Mouse (Mus musculus): ENCODE measurements at regions not wholly inside any gene's neighbourhood (a gene's known extent, or its start where the extent isn't known, plus 50 kb on each side); places are given as distances from the start of the nearest gene placed in this dataset.
A peak's percentile ranks its signal among the peaks of the same experiment; 100 is the strongest.

- no peak for DNase-seq
Measured at GRCm38 (mm10) chr9:61705586-61706233, 208.6 kb downstream of the Rplp1 start.

DNA sequence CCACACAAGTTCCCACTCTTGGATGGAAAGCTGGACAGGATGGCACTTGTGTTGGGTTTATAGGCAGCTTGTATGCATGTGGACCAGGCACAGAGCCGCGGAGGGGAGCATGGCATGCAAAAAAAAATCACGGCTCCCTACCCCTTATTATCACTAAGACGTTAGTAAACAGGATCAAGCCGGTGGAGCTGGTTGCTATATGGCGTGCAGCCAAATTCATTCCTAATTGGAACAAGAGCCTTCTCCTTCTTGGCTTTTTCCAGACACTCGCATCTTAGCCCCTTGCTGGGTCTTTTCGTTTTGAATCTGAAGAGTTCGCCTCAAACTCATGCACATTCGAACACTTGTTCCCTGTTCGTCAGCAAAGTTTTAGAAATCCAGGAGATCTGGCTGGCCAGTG, 211.0 kb downstream of the Rplp1 start:
- no peak for DNase-seq

DNA sequence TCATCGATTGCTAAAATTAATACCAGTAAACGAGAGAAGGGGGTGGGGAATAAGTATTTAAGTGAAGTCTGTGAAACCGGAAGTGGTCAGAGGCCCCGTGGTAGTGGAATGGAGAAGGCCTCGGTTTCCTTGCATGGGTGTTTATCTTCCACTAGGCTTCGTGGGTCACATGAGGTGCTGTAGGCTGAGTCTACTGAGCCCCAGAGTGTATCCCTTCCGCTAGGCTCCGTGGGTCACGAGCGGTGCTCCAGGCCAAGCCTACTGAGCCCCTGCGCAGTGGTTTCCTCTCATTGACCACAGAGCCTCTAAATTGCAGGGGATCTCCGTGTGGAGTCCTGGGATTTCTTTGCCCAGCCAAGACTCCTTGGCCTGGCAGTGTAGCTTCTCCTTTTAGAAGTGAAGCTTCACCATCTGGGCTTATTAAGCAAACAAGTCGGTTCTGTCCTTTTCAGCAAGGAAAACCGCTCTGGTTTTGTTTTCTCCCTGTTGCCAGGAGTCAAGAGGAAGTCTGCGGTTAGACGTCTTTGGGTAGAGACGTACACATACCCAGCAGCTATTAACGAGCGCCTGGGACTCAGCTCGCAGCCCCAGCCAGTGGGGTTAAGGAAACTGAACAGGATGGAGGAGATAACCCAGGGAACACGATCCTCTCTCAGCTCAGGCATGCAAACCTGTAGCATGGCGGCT, 211.9 kb downstream of the Rplp1 start:
- no peak for DNase-seq

GRCm38 (mm10) chr9:61700576-61700975, 213.8 kb downstream of the Rplp1 start:
- DNase-seq, result peak; percentile 33

- DNase-seq, result no peak
Measured at GRCm38 (mm10) chr9:61699618-61700017, 214.7 kb downstream of the Rplp1 start.

DNA sequence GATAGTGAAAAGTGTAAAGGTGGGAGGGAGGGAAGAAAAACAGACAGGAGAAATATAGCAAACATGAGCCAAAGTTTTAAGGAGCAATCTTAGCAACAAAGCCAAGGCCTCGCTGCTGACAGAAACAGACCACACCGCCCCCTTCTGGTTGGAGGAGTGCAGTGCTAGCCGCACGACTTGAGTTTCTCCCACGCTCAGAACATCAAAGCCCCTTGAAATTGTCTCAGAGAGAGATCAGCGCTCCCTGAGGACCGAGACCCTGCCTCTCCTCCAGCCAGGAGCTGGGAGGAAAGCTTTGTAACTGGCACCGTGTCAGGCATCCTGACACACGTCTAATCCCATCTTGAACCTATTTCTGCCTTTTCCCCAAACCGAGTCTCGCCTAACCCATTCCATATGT, 216.4 kb downstream of the Rplp1 start:
- peak; percentile 39 for DNase-seq

- DNase-seq, result no peak
Measured at GRCm38 (mm10) chr9:61696831-61697230, 217.5 kb downstream of the Rplp1 start.

DNA sequence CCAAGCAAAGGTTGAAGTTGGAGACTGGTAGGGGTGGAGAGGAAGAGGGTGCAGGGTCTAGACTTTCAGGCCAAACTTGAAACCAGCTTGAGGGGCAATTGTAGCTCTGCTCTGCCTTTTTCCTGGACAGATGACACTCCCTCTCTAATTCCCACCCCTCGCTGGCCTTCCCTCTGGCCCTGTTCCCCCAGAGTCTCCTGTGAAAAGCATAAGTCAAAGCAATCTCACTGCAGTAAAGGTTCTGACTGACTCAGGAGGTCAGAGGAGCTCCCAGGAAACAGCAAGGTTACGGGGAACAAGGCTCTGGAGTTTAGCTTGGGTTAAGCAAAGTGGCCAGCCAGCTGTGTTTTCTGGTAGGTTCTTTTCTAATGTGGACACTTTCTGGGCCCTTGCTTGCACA, 218.5 kb downstream of the Rplp1 start:
- peak; percentile 71 for DNase-seq

DNA sequence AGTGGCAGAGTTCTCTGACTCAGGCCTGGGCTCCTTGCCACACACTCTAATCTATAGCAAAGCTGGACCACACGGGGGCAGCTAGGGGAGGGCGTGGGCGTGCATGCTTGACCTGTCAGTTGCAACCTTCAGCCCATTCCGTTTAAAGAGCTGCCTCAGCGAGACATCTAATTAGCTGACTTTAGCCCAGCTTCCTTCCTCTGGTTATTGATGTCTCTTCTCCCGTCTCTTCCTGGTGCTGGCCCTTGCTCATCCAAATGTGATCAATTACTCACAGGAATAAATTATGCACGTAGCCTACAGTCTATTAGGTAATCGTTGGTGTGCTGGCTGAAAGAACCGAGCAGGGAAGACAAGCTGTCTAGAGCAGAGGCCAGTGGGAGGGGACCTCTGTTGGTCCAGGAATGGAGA, 219.0 kb downstream of the Rplp1 start:
- DNase-seq, result peak; percentile 62

- DNase-seq, result no peak
Measured at GRCm38 (mm10) chr9:61694206-61694605, 220.1 kb downstream of the Rplp1 start.

DNA sequence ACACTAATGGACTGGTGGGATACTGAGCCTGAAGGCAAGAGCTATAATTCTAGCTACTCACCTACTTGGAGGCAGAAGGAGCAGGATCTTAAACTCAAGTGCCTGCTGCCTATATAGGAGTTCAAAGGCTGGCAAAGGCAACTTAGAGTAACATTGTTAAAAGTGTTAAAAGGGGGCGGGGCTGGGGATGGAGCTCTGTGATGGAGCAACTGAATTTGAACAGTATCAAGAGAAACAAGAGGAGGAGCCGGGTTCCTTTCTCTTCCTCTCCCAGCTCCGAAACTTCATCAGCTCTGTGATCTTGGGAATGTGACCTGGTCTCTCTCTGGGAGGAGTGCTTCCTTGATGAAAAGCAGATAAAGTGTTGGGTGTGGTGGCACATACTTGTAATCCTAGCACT, 223.6 kb downstream of the Rplp1 start:
- DNase-seq, result no peak

- DNase-seq, result no peak
Measured at GRCm38 (mm10) chr9:61689939-61690338, 224.4 kb downstream of the Rplp1 start.

DNA sequence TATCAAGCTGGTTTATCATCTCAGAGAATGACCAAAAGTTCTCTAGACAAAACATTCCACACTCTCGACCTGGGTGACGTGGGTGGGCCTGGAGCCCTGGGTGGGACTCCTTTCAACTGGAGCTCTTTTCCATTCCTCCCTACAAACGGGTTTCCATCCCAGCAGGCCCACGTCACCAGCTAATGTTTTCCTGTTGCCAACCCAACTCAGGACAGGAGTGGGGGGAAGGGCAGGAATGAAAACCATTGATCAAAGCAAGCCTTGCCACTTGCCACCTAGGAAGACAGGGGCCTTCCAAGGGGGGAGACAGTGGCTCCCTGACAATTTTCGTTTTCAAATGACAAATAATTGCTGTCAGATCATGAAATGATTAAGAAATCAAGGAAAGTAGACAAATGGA, 224.8 kb downstream of the Rplp1 start:
- DNase-seq, result no peak

DNA sequence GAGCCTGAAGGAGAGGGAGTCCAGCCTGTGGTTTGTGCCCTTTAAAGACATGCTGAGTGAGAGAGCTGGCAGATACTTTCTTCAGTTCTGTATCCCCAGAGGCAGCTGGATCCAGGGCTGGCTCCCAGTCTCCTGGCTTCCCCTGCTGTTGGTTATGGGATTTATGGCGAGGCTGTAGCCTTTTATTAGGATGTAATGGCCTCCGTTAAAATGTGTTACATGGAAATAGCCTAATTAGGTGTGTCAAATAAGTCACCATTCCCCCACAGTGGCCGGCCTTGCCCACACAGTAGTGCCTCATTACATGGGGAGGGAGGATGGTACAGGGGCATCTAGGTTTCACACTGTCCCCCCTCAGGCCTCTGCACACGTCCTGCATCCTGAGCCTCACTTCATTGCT, 230.8 kb downstream of the Rplp1 start:
- no peak for DNase-seq

- no peak for DNase-seq
Measured at GRCm38 (mm10) chr9:61682744-61683259, 231.5 kb downstream of the Rplp1 start.

GRCm38 (mm10) chr9:61682316-61682715, 232.0 kb downstream of the Rplp1 start:
- no peak for DNase-seq

- DNase-seq, result no peak
Measured at GRCm38 (mm10) chr9:61681406-61681805, 232.9 kb downstream of the Rplp1 start.

- DNase-seq, result no peak
Measured at GRCm38 (mm10) chr9:61680911-61681311, 233.4 kb downstream of the Rplp1 start.

DNA sequence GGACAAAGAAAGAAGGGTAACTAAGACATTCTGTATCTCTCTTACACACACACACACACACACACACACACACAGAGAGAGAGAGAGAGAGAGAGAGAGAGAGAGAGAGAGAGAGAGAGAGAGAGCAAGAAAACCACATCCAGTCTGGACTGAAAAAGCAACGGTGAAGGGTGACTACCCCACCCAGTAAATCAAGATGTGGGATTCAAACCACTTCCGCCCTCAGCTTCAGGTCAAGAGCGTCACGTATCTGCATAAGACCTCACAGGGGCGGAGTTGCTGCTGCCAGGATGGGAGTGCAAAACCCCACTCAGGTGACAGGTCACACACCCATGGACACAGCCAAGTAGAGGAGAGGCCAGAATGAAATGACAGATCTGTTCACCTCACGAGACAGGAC, 234.7 kb downstream of the Rplp1 start:
- no peak for DNase-seq

- no peak for DNase-seq
Measured at GRCm38 (mm10) chr9:61677603-61678002, 236.7 kb downstream of the Rplp1 start.

- no peak for DNase-seq
Measured at GRCm38 (mm10) chr9:61677037-61677436, 237.3 kb downstream of the Rplp1 start.

- peak; percentile 43 for DNase-seq
Measured at GRCm38 (mm10) chr9:61675366-61675765, 239.0 kb downstream of the Rplp1 start.

DNA sequence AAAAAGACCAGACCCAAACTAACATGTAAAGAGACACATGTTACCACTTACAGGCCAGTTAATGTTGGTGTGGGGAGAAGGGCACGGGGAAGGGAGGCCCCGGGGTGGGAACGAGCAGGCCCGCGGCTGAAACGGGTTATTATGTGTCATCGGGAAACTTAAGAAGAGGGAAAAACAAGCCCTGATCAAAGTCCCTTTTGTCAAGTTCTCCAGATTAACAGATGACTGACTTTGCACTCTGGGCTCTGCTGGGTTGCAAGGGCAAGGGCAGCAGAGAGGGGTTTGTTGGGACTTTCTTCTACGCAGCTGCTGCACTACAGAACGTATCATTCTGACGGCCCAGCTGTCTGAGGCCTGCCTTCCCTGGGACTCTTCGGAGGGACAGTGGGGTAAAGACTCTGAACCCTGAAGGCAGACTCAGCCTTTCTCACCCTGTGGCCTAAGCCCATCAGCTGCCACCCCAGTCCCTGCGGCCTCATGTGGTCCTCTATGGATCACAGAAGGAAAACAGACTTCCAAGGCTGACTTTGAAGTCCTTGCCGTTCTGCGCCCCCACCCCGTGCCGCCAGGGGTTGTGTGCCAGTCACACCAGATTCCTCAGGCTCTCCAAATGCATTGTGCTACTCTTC, 240.7 kb downstream of the Rplp1 start:
- no peak for DNase-seq

DNA sequence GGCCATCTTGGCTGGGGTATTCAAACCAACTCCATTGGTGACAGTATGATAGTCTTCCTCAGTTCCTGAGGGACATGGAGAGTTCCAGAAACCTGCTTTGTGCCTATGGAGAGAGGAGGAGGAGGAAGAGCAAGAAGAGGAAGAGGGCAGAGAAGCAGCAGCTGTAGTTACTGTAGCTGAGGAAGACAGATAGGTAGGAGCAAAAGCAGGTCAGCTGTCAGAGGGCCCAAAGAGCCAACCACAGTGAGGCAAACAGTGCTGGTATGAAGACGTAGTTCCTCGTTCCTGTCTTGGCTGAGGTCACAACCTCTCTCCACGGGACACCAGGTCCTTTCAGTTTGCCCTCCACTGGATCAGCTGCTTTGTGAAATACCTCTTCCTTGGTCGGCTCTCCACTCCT, 243.4 kb downstream of the Rplp1 start:
- DNase-seq, result no peak
